Mouse (Mus musculus) gastrocnemius, adult 18-20 months (tissue): ENCODE measurements around the gene Mrpl17. TPM values are rescaled to one million over a fixed set of nuclear protein-coding genes. Genes with fewer than 3 reads are reported as not detected.
A peak's percentile ranks its signal among the peaks of the same experiment; 100 is the strongest.
"Not testable (repeated sequence)": the region's sequence is repeated elsewhere in the genome, so short reads cannot be mapped to it uniquely, and the experiment has no call there.

Source experiments
- DNase-seq: peaks from one replicate; pipeline ENCODE4 v3.0.0; 2021; ENCODE audit warnings: low spot score
- long read RNA-seq, 2 experiments: library from polyadenylated mRNA; stranded (forward); transcript quantifications; one replicate each; pipeline ENCODE4 v2.0.0; 2021
- total RNA-seq, 2 experiments: library from RNA; stranded (reverse); gene quantifications; 2 replicates each; pipeline ENCODE4 v1.2.3; 2021

Gene Mrpl17
- total RNA-seq, result 100 to 1,000 TPM; 103 to 104 TPM
- long read RNA-seq, experiment 1, full-length matches to known transcripts, result 79 of 82 reads
- long read RNA-seq, experiment 1, partial matches to known transcripts, result 0 of 82 reads
- long read RNA-seq, experiment 1, other reads (novel, unspliced or antisense), result 3 of 82 reads
- long read RNA-seq, experiment 2, full-length matches to known transcripts, result 66 of 69 reads
- long read RNA-seq, experiment 2, partial matches to known transcripts, result 2 of 69 reads
- long read RNA-seq, experiment 2, other reads (novel, unspliced or antisense), result 1 of 69 reads

DNA sequence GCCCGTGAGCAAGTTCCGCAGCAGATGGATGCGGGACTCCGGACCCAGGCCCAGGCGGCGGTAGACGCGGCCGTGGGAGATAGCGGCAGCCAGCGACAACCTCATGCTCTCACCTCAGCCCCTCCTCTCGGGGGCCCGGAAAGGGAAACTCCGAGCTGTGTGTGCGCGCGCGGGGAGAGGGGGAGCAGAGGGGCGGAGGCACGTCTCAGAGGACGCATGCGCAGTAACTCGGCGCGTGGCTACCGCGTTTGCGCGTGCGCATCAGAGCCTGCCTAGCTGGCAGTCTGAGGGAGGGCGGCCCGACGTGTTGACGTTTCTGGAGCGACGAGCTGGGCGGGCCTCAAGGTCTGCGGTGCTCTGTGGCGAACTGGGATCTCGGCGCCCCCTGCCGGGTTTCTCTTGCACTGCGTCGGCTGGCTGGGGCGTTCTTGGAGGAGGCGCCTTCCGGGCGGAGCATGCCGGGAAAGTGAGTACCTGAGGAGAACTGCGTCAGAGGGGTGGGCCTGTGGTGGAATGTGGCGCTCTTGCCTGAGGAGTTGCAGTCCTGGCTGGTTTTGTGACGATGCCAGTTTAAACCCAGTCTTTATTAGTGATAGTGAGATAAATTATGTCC, at the start of gene Mrpl17:
Gene Mrpl17, minus strand, starts transcription at position 223 of the 613 bp plus-strand sequence.
- peak; percentile 99 for DNase-seq

DNA sequence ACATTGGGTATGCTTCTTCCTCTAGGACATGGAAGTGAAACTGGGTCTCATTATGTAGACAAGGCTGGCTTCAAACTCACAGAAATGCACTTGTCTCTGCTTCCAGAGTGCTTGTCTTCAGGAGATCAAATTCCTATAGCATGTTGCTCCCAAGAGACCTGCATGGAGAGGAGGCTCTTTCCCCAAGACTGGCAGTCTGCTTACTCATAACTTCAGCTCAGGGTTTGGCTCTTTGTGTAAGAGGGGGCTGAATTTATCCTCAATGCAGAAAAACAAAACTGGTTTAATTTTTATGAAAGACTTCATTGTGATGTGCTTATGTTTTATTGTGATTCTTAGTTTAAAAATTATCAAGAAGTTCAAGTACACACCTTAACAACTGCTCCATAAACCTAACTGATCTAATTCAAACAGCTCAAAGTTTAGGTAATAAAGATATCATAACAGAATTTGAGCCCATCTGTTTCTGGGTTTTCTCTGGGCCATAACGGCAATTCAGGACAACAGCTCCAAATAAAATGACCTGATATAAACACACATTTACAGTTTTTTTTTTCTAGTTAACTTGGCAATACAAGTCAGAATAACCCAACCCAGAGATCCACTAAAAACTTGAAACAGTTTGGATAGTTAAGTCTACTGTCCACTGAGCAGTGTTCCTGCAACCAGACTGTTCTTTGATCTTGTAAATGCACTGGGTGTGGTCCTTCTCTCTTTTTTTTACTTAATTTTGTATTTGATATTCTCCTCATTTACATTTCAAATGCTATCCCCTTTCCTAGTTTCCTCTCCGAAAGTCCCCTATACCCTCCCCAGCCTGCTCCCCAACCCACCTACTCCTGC, 45.0 kb upstream of the Mrpl17 start:
- not testable (repeated sequence) for DNase-seq

DNA sequence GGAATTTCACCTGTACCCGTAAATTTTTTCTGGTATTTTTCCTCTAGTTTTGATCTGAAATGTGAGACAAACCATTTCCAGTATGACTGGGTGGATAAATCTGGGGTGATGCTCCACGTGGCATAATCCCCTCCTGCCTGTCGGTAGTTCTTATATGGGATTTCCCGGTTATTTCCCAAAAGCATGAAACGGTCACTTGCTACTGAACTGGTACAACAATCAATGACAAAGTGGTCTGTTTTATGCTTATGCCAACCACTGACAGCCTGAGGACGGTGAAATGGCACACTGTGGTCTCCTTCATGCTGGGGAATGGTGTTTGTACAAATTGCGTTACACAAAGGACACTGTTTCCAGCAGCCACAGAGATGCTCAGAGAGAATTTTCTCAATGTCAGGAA, 13.4 kb upstream of the Mrpl17 start:
- no peak for DNase-seq

DNA sequence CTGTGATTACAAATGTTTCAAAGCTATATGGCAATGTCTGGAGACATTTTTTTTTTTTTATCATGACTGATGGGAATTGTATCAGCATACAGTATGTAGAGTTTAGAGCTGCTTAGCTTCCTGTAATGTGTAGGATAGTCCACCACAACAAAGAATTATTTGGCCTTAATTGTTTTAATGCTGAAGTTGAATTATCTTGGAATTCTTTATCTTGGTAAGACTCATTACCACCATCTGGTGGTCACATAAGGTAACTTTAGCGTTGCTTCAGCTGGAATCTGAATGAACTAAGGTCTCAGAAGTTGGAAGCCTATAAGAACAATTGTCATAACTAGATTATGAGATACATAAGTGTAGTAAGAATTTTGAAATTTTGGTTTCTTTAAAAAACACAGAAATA, 7.6 kb upstream of the Mrpl17 start:
- no peak for DNase-seq

DNA sequence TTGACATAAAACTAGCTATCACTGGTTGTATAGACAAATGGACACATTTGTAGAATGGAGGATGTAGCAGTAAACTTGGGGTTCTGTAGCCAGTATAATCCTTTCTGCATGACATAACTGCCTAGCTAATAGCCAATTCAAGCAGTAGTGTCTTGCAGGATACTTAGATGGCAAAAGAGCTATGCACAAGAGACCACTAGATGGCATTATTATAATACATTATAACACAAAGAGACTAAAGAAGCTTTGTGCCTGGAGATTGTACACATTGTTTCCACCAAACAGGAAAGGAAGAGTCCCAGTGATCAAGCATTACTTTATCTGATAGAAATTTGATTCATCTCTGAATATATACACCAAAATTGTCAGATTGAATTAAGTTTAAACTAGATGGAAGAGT, 5.8 kb upstream of the Mrpl17 start:
- DNase-seq, result no peak

DNA sequence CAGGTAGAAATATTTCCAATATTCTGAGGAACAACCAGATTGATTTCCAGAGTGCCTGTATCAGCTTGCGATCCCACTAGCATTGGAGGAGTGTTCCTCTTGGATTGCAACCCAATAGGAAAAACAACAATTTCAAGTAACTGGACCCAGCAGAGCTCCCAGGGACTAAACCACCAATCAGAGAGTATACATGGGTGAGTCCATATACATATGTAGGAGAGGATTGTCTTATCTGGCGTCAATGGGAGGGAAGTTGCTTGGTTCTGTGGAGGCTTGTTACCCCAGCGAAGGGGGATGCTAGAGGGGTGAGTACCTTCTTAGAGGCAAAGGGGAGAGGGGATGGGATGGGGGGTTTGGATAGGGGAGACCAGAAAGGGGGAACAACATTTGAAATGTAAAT, 2.4 kb upstream of the Mrpl17 start:
- no peak for DNase-seq

DNA sequence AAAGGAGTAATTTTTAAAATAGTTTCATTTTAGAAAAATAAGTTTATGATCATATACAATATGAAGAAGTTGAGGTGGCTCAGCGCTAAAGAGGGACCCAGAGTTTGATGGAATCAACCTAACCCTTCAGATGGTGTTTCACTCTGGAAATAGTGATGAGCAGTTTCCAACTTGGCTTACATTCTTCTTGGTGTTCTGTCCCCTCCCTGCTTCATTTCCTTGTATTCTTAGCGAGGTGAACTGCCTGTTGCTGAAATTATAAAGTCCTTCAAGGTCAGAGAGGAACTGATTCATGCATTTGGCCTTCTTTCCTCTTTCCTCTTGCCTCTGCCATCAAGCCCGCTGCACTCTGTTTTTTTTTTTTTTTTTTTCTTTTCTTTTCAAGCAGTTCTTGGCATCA, 1.7 kb upstream of the Mrpl17 start:
- no peak for DNase-seq

DNA sequence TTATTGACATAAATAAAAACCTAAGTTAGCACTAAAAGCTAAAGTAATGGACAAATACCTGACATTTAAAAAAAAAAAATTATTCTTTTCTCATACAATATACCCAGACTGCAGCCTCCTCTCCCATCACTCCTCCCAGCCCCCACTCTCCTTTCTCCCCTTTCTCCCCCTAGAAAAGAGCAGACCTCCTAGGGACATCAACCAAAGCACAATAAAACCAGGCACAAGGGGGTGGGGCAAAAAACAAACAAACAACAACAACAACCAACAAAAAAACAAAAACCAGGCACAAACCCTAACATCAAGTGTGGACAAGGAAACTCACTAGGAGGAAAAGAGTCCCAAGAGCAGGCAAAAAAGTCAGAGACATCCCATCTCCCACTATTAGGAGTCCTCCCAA, 617 bp upstream of the Mrpl17 start:
- no peak for DNase-seq

DNA sequence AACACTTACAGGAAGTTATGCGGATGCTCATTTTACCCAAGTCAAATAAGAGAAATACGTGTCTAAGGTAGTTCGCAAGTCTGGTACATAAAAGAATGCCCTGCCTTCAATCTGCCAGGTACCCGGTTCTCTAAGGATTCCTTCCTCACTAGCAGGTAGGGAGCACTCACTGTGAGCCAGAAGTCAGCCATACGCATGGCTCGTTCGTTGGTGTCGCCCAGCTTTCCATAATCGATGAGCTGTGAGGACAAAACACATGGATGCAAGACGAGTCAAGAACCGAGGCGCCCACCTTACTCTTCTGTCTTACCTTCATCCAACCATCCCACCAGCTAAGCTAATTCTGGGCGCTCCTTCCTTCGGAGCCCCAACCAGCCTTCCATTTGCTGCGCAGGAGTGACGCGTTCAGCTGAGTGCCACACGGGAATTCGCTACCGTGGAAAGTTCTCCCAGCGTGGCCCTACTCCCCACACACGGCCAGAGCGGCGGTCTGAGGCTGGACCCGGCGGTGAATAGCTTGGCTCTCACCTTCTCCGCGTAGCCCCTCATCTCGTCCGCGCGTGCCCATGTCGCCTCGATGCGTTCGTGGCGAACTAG, 521 bp downstream of the Mrpl17 start:
- DNase-seq, result no peak

DNA sequence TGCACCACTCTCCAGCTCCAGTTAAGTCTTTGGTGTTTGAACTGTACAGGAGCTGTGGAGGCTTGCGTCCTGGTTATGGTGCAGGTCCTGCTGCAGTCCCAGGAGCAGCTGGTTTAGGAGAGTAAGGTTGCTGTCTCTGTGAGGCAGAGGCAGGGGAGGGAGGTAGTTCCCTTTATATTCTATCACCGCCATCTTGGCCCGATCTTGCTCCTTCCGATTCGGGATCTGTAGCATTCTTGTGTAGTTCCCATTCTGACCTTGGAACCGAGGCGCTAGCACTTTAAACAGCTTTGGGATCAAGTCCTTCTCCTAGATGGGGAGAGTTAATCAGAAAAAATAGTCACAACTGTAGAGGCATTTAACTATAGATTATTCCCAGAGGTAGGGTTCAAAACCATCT, 1.1 kb downstream of the Mrpl17 start:
- no peak for DNase-seq

DNA sequence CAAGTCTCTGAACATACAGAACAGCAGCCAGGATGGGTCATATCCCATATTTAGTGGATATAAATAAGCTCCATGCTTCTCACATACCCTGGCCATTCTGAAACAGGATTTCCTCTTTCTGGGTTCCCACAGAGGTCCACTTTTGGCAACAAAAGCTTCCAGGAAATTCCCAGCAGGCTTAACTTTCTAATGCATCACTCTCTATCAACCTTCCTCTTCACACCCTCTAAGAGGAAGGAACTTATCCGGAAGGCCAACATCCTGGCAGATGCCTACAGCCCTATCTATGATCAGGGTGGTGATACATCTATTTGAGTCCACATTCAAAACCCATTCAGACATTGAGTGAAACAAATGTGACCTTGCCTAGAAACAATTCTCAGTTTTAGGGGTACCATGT, 2.5 kb downstream of the Mrpl17 start:
- DNase-seq, result no peak

DNA sequence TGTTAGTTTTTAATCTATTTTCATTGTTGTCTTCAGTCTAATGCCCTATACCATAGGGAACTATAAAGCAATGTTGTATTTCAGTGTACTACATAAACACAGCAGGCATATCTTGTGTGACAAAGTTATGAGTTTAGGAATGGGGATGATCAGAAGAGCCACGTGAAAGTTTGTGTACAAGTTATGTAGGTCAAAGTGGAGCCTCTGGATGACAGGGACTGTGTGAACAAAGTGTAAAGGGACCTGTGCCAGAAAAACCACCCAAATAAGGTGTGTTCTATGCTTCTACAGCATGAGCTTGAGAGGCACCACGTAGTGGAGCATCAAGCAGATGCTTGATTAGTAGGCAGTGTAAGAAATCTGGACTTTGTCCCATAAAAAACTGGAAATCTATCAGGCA, 4.2 kb downstream of the Mrpl17 start:
- DNase-seq, result no peak

DNA sequence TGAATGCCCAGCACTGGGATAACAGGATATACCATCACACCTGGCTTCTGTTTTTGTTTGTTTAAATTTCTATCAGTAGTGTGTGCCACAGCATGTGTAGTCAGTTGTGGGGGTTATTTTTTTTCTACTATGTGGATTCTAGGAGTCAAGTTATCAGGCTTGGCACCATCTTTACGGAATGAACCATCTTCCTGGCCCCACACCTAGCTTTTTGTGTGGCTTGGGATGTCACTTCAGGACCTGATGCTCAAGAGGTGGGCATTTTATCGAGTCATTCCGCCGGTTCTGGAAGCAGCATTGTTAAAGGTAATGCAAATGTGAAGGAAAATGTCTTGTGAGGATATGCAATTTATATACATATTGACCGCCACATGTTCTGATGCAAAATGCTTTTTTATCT, 4.8 kb downstream of the Mrpl17 start:
- no peak for DNase-seq

DNA sequence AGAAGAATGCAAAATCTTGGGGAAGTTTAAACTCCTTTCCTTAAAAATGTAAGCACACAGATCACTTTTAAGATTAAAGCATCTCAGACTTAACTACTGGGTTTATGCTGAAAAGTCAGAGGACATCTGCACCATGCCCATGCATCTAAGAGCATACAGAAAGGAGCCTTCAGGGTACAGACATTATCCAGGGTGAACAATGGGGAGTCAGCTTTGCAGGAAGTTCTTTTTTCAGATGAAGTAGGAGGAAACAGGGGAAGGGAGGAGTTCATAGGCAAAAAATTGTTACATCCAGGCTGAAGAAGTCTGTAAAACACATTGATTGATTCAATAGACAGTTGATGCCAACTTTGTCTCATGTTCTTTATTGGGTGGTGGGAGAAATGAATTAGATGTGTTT, 7.5 kb downstream of the Mrpl17 start:
- no peak for DNase-seq

DNA sequence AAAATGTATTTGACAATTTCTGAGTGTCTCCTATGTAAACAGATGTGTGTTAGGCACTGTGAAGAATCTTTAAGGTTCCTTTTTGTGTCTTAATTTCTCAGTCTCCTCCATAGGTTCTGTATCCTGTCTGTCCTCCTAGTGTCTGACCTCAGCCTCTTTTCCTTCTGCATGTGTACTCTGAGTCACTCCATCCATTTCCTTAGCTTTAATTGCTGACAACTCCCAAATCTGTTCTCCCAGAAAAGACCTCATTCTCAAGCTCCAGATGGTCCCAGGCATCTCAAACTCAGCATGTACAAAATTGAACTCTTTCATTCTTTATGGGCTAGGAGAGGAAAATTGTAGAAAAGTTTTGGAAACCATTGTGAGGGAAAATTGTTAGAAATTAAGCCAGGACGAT, 8.1 kb downstream of the Mrpl17 start:
- no peak for DNase-seq

DNA sequence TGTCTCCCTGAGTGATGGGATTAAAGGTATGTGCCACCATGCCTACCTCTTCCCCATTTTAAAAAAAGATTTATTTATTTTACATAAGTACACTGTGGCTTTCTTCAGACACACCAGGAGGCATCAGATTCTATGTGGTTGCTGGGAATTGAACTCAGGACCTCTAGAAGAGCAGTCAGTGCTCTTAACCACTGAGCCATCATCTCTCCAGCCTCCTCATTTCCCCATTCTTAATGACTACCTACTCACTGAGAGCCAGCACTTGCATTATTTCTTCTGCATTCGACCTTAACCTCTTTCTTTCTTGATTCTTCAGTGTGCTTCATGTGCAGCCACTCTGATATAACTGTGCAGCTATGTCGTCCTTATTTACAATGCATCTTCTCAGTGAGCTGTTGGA, 8.6 kb downstream of the Mrpl17 start:
- DNase-seq, result no peak

DNA sequence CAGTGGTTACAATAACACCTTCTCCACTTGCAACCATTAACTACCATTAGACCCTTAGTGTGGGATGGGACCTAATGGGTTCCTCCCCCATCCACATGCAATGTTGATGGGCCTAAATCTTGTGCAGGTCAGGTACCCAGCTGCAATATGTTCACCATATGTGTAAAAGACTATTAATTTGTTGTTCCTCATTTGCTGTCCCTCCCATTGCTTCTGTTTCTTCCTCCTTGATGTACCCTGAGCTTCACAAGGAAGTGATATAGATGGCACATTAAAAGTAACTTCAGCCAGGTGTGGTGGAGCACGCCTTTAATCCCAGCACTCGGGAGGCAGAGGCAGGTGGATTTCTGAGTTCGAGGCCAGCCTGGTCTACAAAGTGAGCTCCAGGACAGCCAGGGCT, 13.9 kb downstream of the Mrpl17 start:
- DNase-seq, result no peak

DNA sequence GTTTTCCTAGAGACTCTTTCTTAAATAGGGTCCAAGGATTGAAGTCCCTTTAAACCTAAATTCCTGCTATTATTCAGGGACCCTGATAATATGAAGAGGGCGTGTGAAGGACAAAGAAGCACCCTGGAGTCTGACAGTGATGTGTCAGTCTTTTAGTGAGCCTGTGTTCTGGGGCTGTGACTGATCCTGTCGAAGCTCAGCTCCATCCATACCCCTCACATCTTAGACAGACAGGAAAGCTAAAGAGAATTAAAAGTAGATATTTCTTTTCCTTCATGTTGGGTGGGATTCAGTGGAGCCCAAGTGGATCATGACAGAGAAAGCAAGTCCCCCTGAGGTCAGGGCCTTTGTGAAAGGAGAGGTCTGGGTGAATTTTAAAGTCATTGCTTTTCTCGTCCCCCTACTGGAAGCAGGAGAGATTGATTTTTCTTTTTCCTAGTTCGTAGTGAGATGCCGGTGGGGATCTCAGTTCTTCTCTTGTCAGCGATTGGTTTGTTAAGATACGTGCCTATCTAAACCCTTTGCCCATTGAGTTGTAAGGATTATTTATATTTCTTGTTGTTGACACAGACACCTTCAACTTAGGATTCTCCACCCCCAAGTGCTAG, 15.0 kb downstream of the Mrpl17 start:
- no peak for DNase-seq

DNA sequence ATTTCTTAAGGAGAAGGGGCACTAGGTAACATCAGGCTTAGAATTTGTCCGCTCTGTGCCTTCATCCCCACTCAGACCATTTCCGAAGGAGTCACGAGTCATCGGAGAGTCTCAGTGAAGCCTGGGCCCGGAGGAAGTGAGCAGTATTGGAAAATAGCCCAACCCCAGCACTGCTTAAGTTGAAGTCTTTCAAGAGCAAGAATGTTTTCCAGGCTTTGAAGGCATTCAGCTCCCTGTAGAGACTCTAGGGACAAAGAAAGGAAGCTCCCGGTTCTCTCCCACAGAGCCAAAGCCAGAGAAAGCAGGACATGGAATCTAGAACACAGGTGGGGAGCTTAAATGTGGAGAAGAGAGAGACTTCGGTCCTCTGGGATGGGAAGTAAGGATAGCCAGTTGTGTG, 17.2 kb downstream of the Mrpl17 start:
- DNase-seq, result no peak

DNA sequence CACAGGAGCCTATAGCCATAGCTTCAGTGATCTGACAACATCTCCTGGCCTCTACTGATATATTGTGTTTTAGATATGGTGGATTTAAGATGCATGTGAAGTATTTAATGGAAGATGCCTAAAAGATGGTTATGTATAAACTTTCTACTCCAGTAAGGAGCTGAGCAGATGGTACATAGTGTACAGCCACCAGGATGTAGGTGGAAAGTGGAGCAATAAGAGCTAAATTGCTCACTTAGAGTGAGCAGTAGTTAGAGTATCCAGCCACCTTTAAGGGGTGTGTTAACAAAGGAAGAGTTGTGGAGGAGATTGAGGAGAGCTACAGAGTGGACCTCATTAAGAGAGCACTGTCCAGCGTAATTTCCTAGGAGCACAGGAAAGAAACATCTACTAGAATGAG, 19.8 kb downstream of the Mrpl17 start:
- DNase-seq, result no peak

DNA sequence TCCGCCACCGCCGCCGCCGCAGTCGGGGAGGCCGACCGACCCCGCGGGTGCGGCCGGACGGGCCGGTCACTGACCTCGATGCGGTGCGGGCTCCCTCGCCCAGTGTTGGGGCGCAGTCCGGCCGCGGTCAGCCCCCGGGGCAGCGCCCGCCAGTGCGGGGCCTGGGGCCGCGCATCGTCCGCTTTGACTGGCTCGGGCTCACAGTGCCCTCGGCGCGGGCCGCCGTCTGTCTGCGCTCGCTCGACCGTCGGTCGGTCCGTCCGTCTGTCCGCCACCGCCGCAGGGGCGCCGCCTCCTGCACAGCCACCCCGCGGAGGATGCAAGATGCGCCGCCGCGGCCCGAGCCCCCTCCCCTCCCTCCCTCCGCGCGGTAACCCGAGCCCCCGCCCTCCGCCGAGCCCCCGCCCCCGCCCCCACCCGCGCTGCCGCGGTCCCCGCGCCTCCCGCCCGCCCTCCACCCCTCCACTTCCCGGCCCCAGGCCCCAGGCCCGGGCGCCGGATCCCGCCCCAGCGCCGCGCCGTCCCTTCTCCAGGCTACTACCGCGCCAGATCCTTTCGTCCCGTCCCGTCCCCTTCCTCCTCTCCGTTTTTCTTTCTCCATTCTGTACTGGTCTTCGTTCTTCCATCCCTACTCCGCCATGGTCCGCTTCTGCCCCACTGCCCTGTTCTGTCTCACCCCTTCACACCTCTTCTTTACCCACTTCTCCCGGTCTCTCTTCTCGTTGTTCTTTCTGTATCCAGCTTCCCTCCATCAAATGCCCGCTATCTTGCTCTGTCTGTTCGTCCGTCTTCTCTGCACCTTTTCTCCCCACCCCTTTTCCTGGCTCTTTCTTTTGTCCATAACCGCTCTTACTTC, 23.4 kb downstream of the Mrpl17 start, which contains the start of gene Dchs1:
Gene Dchs1, minus strand, starts transcription at position 370 of the 856 bp plus-strand sequence.
- DNase-seq, result no peak
